Mouse (Mus musculus): ENCODE measurements around the gene Rbm20. TPM values are rescaled to one million over a fixed set of nuclear protein-coding genes. Genes with fewer than 3 reads are reported as not detected.

The Rbm20 gene
- polyA plus RNA-seq, 1 experiment from 2014 or later, result 0.95 TPM

GRCm38 (mm10) chr19:53893711-53894171 lies 216.6 kb downstream of the Rbm20 start:
- no peaks in the 10 kb centered on the region for H3K27me3 ChIP-seq (ENCODE audit: control insufficient read depth, insufficient read depth, low read length)
- peaks cover 36% of the 10 kb centered on the region; the same call in 1 of the 2 replicates for H3K4me1 ChIP-seq (ENCODE audit: control insufficient read depth, insufficient read depth, low read length)
- no peak overlapping the region for H3K4me3 ChIP-seq (ENCODE audit: low read depth, low read length)
- no peaks in the 10 kb centered on the region for H3K36me3 ChIP-seq (ENCODE audit: control insufficient read depth, insufficient read depth, low read length)
- H3K9ac ChIP-seq (replicated peaks; ENCODE audit: low read depth, low read length), result no peak overlapping the region
- no peak for ATAC-seq (ENCODE audit: insufficient number of reproducible peaks, insufficient read depth, low FRiP score, low read depth)
- 58% methylated on average over 3 of the region's 3 CpGs for WGBS
- no peaks in the 10 kb centered on the region for H3K9me3 ChIP-seq (ENCODE audit: control insufficient read depth, low read depth, low read length)
- H3K27ac ChIP-seq (ENCODE audit: low read length), result peak overlapping the region; percentile 44; the same call in 1 of the 2 replicates
- H3K4me2 ChIP-seq (replicated peaks; ENCODE audit: low read depth, low read length), result no peak overlapping the region

- no peaks in the 10 kb centered on the region for H3K36me3 ChIP-seq (ENCODE audit: control insufficient read depth, insufficient read depth, low read length)
- no peak for ATAC-seq (ENCODE audit: insufficient number of reproducible peaks, insufficient read depth, low FRiP score, low read depth)
- peaks cover 36% of the 10 kb centered on the region; the same call in 1 of the 2 replicates for H3K4me1 ChIP-seq (ENCODE audit: control insufficient read depth, insufficient read depth, low read length)
- 65% methylated on average over 12 of the region's 12 CpGs for whole genome bisulfite sequencing
- H3K27ac ChIP-seq (ENCODE audit: low read length), result peak overlapping the region; percentile 44; the same call in 1 of the 2 replicates
- no peaks in the 10 kb centered on the region for H3K9me3 ChIP-seq (ENCODE audit: control insufficient read depth, low read depth, low read length)
- no peaks in the 10 kb centered on the region for H3K27me3 ChIP-seq (ENCODE audit: control insufficient read depth, insufficient read depth, low read length)
- no peak overlapping the region for H3K4me3 ChIP-seq (ENCODE audit: low read depth, low read length)
- no peak overlapping the region for H3K9ac ChIP-seq (replicated peaks; ENCODE audit: low read depth, low read length)
- H3K4me2 ChIP-seq (replicated peaks; ENCODE audit: low read depth, low read length), result no peak overlapping the region
These were observed 217.5 kb downstream of the Rbm20 start for GRCm38 (mm10) chr19:53894538-53895121.

GRCm38 (mm10) chr19:53898046-53898445 lies 220.9 kb downstream of the Rbm20 start:
- Histone ChIP-seq H3K9ac (replicated peaks; ENCODE audit: low read depth, low read length) (no peak overlapping the region), H3K27ac (ENCODE audit: low read length) (no peak overlapping the region), H3K4me3 (ENCODE audit: low read depth, low read length) (no peak overlapping the region), H3K4me2 (replicated peaks; ENCODE audit: low read depth, low read length) (no peak overlapping the region), H3K9me3 (ENCODE audit: control insufficient read depth, low read depth, low read length) (no peaks in the 10 kb centered on the region), H3K27me3 (ENCODE audit: control insufficient read depth, insufficient read depth, low read length) (no peaks in the 10 kb centered on the region), H3K36me3 (ENCODE audit: control insufficient read depth, insufficient read depth, low read length) (no peaks in the 10 kb centered on the region), H3K4me1 (ENCODE audit: control insufficient read depth, insufficient read depth, low read length) (peaks cover 17% of the 10 kb centered on the region; the same call in 1 of the 2 replicates)
- WGBS, result 76% methylated on average over 5 of the region's 5 CpGs
- no peak for ATAC-seq (ENCODE audit: insufficient number of reproducible peaks, insufficient read depth, low FRiP score, low read depth)

GRCm38 (mm10) chr19:53898498-53898897 lies 221.4 kb downstream of the Rbm20 start:
- peaks cover 14% of the 10 kb centered on the region; the same call in 1 of the 2 replicates for H3K4me1 ChIP-seq (ENCODE audit: control insufficient read depth, insufficient read depth, low read length)
- H3K36me3 ChIP-seq (ENCODE audit: control insufficient read depth, insufficient read depth, low read length), result no peaks in the 10 kb centered on the region
- no peaks in the 10 kb centered on the region for H3K9me3 ChIP-seq (ENCODE audit: control insufficient read depth, low read depth, low read length)
- ATAC-seq (ENCODE audit: insufficient number of reproducible peaks, insufficient read depth, low FRiP score, low read depth), result no peak
- no peaks in the 10 kb centered on the region for H3K27me3 ChIP-seq (ENCODE audit: control insufficient read depth, insufficient read depth, low read length)
- no peak overlapping the region for H3K9ac ChIP-seq (replicated peaks; ENCODE audit: low read depth, low read length)
- no peak overlapping the region for H3K4me3 ChIP-seq (ENCODE audit: low read depth, low read length)
- no peak overlapping the region for H3K4me2 ChIP-seq (replicated peaks; ENCODE audit: low read depth, low read length)
- WGBS, result 74% methylated on average over 4 of the region's 4 CpGs
- H3K27ac ChIP-seq (ENCODE audit: low read length), result no peak overlapping the region

GRCm38 (mm10) chr19:53898970-53899900 lies 222.1 kb downstream of the Rbm20 start:
- WGBS, result 82% methylated on average over 25 of the region's 25 CpGs
- H3K27ac ChIP-seq (ENCODE audit: low read length), result no peak overlapping the region

GRCm38 (mm10) chr19:53899941-53900610 lies 223.0 kb downstream of the Rbm20 start:
- Histone ChIP-seq H3K27me3 (ENCODE audit: control insufficient read depth, insufficient read depth, low read length) (no peaks in the 10 kb centered on the region), H3K4me1 (ENCODE audit: control insufficient read depth, insufficient read depth, low read length) (peaks cover 14% of the 10 kb centered on the region; the same call in 1 of the 2 replicates), H3K27ac (ENCODE audit: low read length) (no peak overlapping the region), H3K4me3 (ENCODE audit: low read depth, low read length) (no peak overlapping the region), H3K36me3 (ENCODE audit: control insufficient read depth, insufficient read depth, low read length) (no peaks in the 10 kb centered on the region), H3K4me2 (replicated peaks; ENCODE audit: low read depth, low read length) (no peak overlapping the region), H3K9ac (replicated peaks; ENCODE audit: low read depth, low read length) (no peak overlapping the region), H3K9me3 (ENCODE audit: control insufficient read depth, low read depth, low read length) (no peaks in the 10 kb centered on the region)
- WGBS, result 83% methylated on average over 14 of the region's 14 CpGs
- no peak for ATAC-seq (ENCODE audit: insufficient number of reproducible peaks, insufficient read depth, low FRiP score, low read depth)

More at GRCm38 (mm10) chr19:53898970-53899900, 222.1 kb downstream of the Rbm20 start:
- H3K9ac ChIP-seq (replicated peaks; ENCODE audit: low read depth, low read length), result no peak overlapping the region
- no peaks in the 10 kb centered on the region for H3K36me3 ChIP-seq (ENCODE audit: control insufficient read depth, insufficient read depth, low read length)
- H3K4me1 ChIP-seq (ENCODE audit: control insufficient read depth, insufficient read depth, low read length), result peaks cover 7% of the 10 kb centered on the region; the same call in 1 of the 2 replicates
- no peak overlapping the region for H3K4me2 ChIP-seq (replicated peaks; ENCODE audit: low read depth, low read length)
- no peak for ATAC-seq (ENCODE audit: insufficient number of reproducible peaks, insufficient read depth, low FRiP score, low read depth)
- no peaks in the 10 kb centered on the region for H3K9me3 ChIP-seq (ENCODE audit: control insufficient read depth, low read depth, low read length)
- no peaks in the 10 kb centered on the region for H3K27me3 ChIP-seq (ENCODE audit: control insufficient read depth, insufficient read depth, low read length)
- H3K4me3 ChIP-seq (ENCODE audit: low read depth, low read length), result no peak overlapping the region

GRCm38 (mm10) chr19:53901931-53902738 lies 225.0 kb downstream of the Rbm20 start:
- Histone ChIP-seq H3K9ac (replicated peaks; ENCODE audit: low read depth, low read length) (peak overlapping the region; percentile 84; the same call in 1 of the 2 replicates), H3K27ac (ENCODE audit: low read length) (peak overlapping the region; percentile 81), H3K4me1 (ENCODE audit: control insufficient read depth, insufficient read depth, low read length) (peaks cover 14% of the 10 kb centered on the region; the same call in 1 of the 2 replicates), H3K4me2 (replicated peaks; ENCODE audit: low read depth, low read length) (peak overlapping the region; percentile 52), H3K36me3 (ENCODE audit: control insufficient read depth, insufficient read depth, low read length) (no peaks in the 10 kb centered on the region), H3K27me3 (ENCODE audit: control insufficient read depth, insufficient read depth, low read length) (no peaks in the 10 kb centered on the region), H3K4me3 (ENCODE audit: low read depth, low read length) (peak overlapping the region; percentile 88), H3K9me3 (ENCODE audit: control insufficient read depth, low read depth, low read length) (no peaks in the 10 kb centered on the region)
- 0 out of 2 replicates have a peak, but pooled peaks have one; percentile 5 for ATAC-seq (ENCODE audit: insufficient number of reproducible peaks, insufficient read depth, low FRiP score, low read depth)
- 37% methylated on average over 15 of the region's 15 CpGs for WGBS
